Mouse (Mus musculus) CH12.LX (cell line): ENCODE results near the gene Vim. TPM values are rescaled to one million over a fixed set of nuclear protein-coding genes. Genes with fewer than 3 reads are reported as not detected.
"Not testable (repeated sequence)": the region's sequence is repeated elsewhere in the genome, so short reads cannot be mapped to it uniquely, and the experiment has no call there.

Experiments used
- DNase-seq: peaks from one replicate; pipeline ENCODE4 v3.0.0-alpha.2; 2013; ENCODE audit errors: extremely low read depth
- H3K27ac ChIP-seq: 2 replicates; pipeline ENCODE4 v1.5.1; 2012; ENCODE audit warnings: low read depth, mild to moderate bottlenecking, control low read depth, moderate library complexity; ENCODE audit not compliant: insufficient read depth
- H3K27me3 ChIP-seq: replicated peaks from 2 replicates; pipeline ENCODE3; 2012; ENCODE audit warnings: inconsistent platforms
- H3K36me3 ChIP-seq, 2 experiments: replicated peaks in 1 of 2; 2 replicates each; pipeline versions ENCODE3 to v1.6.1; 2012; ENCODE audit warnings: inconsistent platforms in 1 of 2, low read length in 1 of 2, mild to moderate bottlenecking in 1 of 2, mixed read lengths in 1 of 2, moderate library complexity in 1 of 2; ENCODE audit not compliant: control insufficient read depth in 1 of 2, insufficient read depth in 1 of 2
- H3K4me1 ChIP-seq, 2 experiments: 2 replicates each; pipeline ENCODE4 v1.6.1; 2012; ENCODE audit warnings: inconsistent platforms in 1 of 2, moderate library complexity in 1 of 2; ENCODE audit not compliant: insufficient read depth in 2 of 2, control insufficient read depth in 1 of 2
- H3K4me2 ChIP-seq: 2 replicates; pipeline ENCODE4 v1.6.1; 2012; ENCODE audit warnings: low read depth, mild to moderate bottlenecking, control low read depth; ENCODE audit not compliant: poor library complexity, insufficient read depth, severe bottlenecking
- H3K4me3 ChIP-seq, 3 experiments: fragments of 150-350 bp in 1 of 3; sonication (generic) in 1 of 3; replicated peaks in 1 of 3; 2 replicates each; pipeline versions ENCODE3 to v1.5.1; 2011 to 2012; ENCODE audit warnings: low read depth in 2 of 3, low read length in 2 of 3, mild to moderate bottlenecking in 2 of 3, moderate library complexity in 2 of 3, control low read depth in 1 of 3, improper control_type of control experiment in 1 of 3, inconsistent platforms in 1 of 3, mixed read lengths in 1 of 3; ENCODE audit not compliant: poor library complexity in 1 of 3
- H3K79me2 ChIP-seq: replicated peaks from 2 replicates; pipeline ENCODE4 v1.6.1; 2012; ENCODE audit warnings: mild to moderate bottlenecking, moderate library complexity; ENCODE audit not compliant: control insufficient read depth, poor library complexity, insufficient read depth, severe bottlenecking; ENCODE audit errors: extremely low read depth
- H3K9ac ChIP-seq: 2 replicates; pipeline ENCODE4 v1.6.1; 2012; ENCODE audit warnings: low read depth, mild to moderate bottlenecking, control low read depth, moderate library complexity; ENCODE audit not compliant: insufficient read depth
- H3K9me3 ChIP-seq: replicated peaks from 2 replicates; pipeline ENCODE3; 2012; ENCODE audit warnings: low read length, inconsistent platforms, mixed read lengths
- BHLHE40 ChIP-seq: IDR thresholded peaks from 2 replicates; pipeline ENCODE4 v1.6.1; 2011; ENCODE audit warnings: mild to moderate bottlenecking, low read depth, low read length, improper control_type of control experiment
- CHD1 ChIP-seq: IDR thresholded peaks from 2 replicates; pipeline ENCODE4 v1.6.1; 2012; ENCODE audit warnings: low read depth, low read length, improper control_type of control experiment, inconsistent platforms
- CHD2 ChIP-seq: IDR thresholded peaks from 2 replicates; pipeline ENCODE4 v1.6.1; 2011; ENCODE audit warnings: low read length, improper control_type of control experiment
- CTCF ChIP-seq, 2 experiments: IDR thresholded peaks in 1 of 2; conservative IDR thresholded peaks in 1 of 2; 2 replicates each; pipeline ENCODE4 v1.5.1; 2011 to 2012; ENCODE audit warnings: low read depth in 2 of 2, low read length in 2 of 2, improper control_type of control experiment in 1 of 2, inconsistent platforms in 1 of 2, mild to moderate bottlenecking in 1 of 2, moderate library complexity in 1 of 2
- ELF1 ChIP-seq: IDR thresholded peaks from 2 replicates; pipeline ENCODE4 v1.6.1; 2014; ENCODE audit warnings: low read depth, mild to moderate bottlenecking, inconsistent platforms, low read length, improper control_type of control experiment
- ETS1 ChIP-seq: conservative IDR thresholded peaks from 2 replicates; pipeline ENCODE4 v1.6.1; 2012; ENCODE audit warnings: low read depth, mild to moderate bottlenecking, inconsistent platforms, low read length, improper control_type of control experiment, moderate library complexity
- GABPA ChIP-seq: IDR thresholded peaks from 2 replicates; pipeline ENCODE4 v1.6.1; 2012; ENCODE audit warnings: low read depth, low read length, improper control_type of control experiment, inconsistent platforms; ENCODE audit not compliant: insufficient replicate concordance
- JUN ChIP-seq: IDR thresholded peaks from 2 replicates; pipeline ENCODE4 v1.6.1; 2011; ENCODE audit warnings: low read depth, mild to moderate bottlenecking, low read length, improper control_type of control experiment, moderate library complexity; ENCODE audit not compliant: insufficient read depth
- MAFK ChIP-seq: IDR thresholded peaks from 2 replicates; pipeline ENCODE4 v1.6.1; 2011; ENCODE audit warnings: low read length, improper control_type of control experiment; ENCODE audit not compliant: insufficient replicate concordance
- MAZ ChIP-seq: IDR thresholded peaks from 2 replicates; pipeline ENCODE4 v1.6.1; 2012; ENCODE audit warnings: low read depth, mild to moderate bottlenecking, inconsistent platforms, low read length, improper control_type of control experiment, moderate library complexity
- NELFE ChIP-seq: IDR thresholded peaks from 2 replicates; pipeline ENCODE4 v1.6.1; 2011; ENCODE audit warnings: low read depth, low read length, improper control_type of control experiment
- NRF1 ChIP-seq: IDR thresholded peaks from 2 replicates; pipeline ENCODE4 v1.6.1; 2014; ENCODE audit warnings: low read depth, mild to moderate bottlenecking, inconsistent platforms, low read length, improper control_type of control experiment, moderate library complexity
- PAX5 ChIP-seq: IDR thresholded peaks from 2 replicates; pipeline ENCODE4 v1.6.1; 2012; ENCODE audit warnings: low read length, inconsistent platforms, mixed read lengths
- RAD21 ChIP-seq: IDR thresholded peaks from 2 replicates; pipeline ENCODE4 v1.6.1; 2011; ENCODE audit warnings: low read depth, mild to moderate bottlenecking, low read length, improper control_type of control experiment, moderate library complexity
- RCOR1 ChIP-seq: conservative IDR thresholded peaks from 2 replicates; pipeline ENCODE4 v1.6.1; 2012; ENCODE audit warnings: low read depth, mild to moderate bottlenecking, inconsistent platforms, low read length, improper control_type of control experiment
- SIN3A ChIP-seq: IDR thresholded peaks from 2 replicates; pipeline ENCODE4 v1.6.1; 2012; ENCODE audit warnings: low read length, improper control_type of control experiment, inconsistent platforms
- SMC3 ChIP-seq: IDR thresholded peaks from 2 replicates; pipeline ENCODE4 v1.6.1; 2011; ENCODE audit warnings: low read depth, low read length, improper control_type of control experiment
- TCF12 ChIP-seq: IDR thresholded peaks from 2 replicates; pipeline ENCODE4 v1.6.1; 2014; ENCODE audit warnings: low read depth, mild to moderate bottlenecking, inconsistent platforms, low read length, improper control_type of control experiment
- ZC3H11A ChIP-seq: IDR thresholded peaks from 2 replicates; pipeline ENCODE4 v1.6.1; 2012; ENCODE audit warnings: low read depth, mild to moderate bottlenecking, inconsistent platforms, low read length, improper control_type of control experiment
- ZMIZ1 ChIP-seq: IDR thresholded peaks from 2 replicates; pipeline ENCODE4 v1.6.1; 2012; ENCODE audit warnings: low read depth, mild to moderate bottlenecking, inconsistent platforms, low read length, improper control_type of control experiment
- dilution Hi-C: fragments of 300-500 bp; cut with MboI; formaldehyde crosslinking; loops from 2 replicates; pipeline ENCODE4 v1.14.3; 2020; ENCODE audit warnings: low sequenced_read_pairs; ENCODE audit not compliant: extremely low pct_unique_long_range_greater_than_20kb, extremely low pct_ligation_motif_present
- in situ Hi-C: fragments of 300-500 bp; cut with MboI; formaldehyde crosslinking; loops from 3 replicates; pipeline ENCODE4 v1.14.3; 2019; ENCODE audit warnings: low sequenced_read_pairs, low pct_ligation_motif_present, low pct_unique_long_range_greater_than_20kb, mixed read lengths
- polyA plus RNA-seq: library from polyadenylated mRNA; unstranded; fragments of >175 nt; gene quantifications from 2 replicates; pipeline ENCODE4 v1.2.1, GENCODE M21; 2012; ENCODE audit warnings: low read depth; ENCODE audit not compliant: insufficient read length
- total RNA-seq, 2 experiments: library from RNA; depleted of rRNA; stranded (reverse); fragments of 300-350 nt in 1 of 2; fragments of >200 nt in 1 of 2; gene quantifications; 2 replicates each; pipeline ENCODE4 v1.2.3; 2012 to 2014

The Vim gene
- total and polyA plus RNA-seq, 3 experiments = 153 to 164 (median 157) TPM

- peaks cover 23 to 55% of the 10 kb centered on the region in 2 experiments for H3K36me3 ChIP-seq
- peaks cover 0 to 13% of the 10 kb centered on the region in 2 experiments; a peak in 2 of 4 replicates for H3K4me1 ChIP-seq
- H3K27ac ChIP-seq = no peak overlapping the region
- H3K4me2 ChIP-seq = no peak overlapping the region
- peak; percentile 40 for DNase-seq
- no peak overlapping the region for H3K4me3 ChIP-seq
- H3K27me3 ChIP-seq = no peaks in the 10 kb centered on the region
- dilution Hi-C loops (no loop called here), in situ Hi-C loops (loop anchor here (10.0 kb wide), 2 partner anchors 175 to 195 kb away; no protein-coding TSS in a partner anchor)
- H3K79me2 ChIP-seq = no peaks in the 10 kb centered on the region
- no peaks in the 10 kb centered on the region for H3K9me3 ChIP-seq
- TF ChIP-seq GABPA (no peak), ZC3H11A (no peak), ETS1 (no peak), BHLHE40 (no peak), CHD2 (no peak), CTCF (conservative IDR thresholded peaks at IDR 0.05 in 1 of 2, IDR thresholded peaks at IDR 0.05 in 1 of 2; ENCODE audit: low read depth in 2 of 2, low read length in 2 of 2) (peak; percentile 42 to 65; a peak in 3 of 4 replicates), SMC3 (peak; percentile 58), JUN (no peak), ZMIZ1 (no peak), RAD21 (peak; percentile 31), ELF1 (no peak), RCOR1 (no peak), SIN3A (no peak)
- H3K9ac ChIP-seq = no peak overlapping the region
These were observed 6.3 kb downstream of the Vim start for GRCm38 (mm10) chr2:13579991-13580390.

- dilution Hi-C loops (no loop called here), in situ Hi-C loops (no loop called here)
- H3K36me3 ChIP-seq = peaks cover 23 to 48% of the 10 kb centered on the region in 2 experiments
- no peaks in the 10 kb centered on the region for H3K9me3 ChIP-seq
- no peak overlapping the region for H3K9ac ChIP-seq
- no peaks in the 10 kb centered on the region; a peak in 1 of 4 replicates for H3K4me1 ChIP-seq
- no peaks in the 10 kb centered on the region for H3K79me2 ChIP-seq
- H3K4me2 ChIP-seq = no peak overlapping the region
- H3K27ac ChIP-seq = no peak overlapping the region
- H3K27me3 ChIP-seq = no peaks in the 10 kb centered on the region
- no peak overlapping the region for H3K4me3 ChIP-seq
- no peak for DNase-seq
- TF ChIP-seq CTCF (conservative IDR thresholded peaks at IDR 0.05 in 1 of 2, IDR thresholded peaks at IDR 0.05 in 1 of 2; ENCODE audit: low read depth in 2 of 2, low read length in 2 of 2) (no peak), CHD1 (no peak), MAZ (no peak), NELFE (no peak), TCF12 (no peak), PAX5 (no peak), NRF1 (no peak), MAFK (no peak)
These were observed 8.5 kb downstream of the Vim start for GRCm38 (mm10) chr2:13582184-13582583.

GRCm38 (mm10) chr2:13583746-13584145 is 10.0 kb downstream of the Vim start:
- dilution Hi-C loops, H3K9ac ChIP-seq, H3K4me2 ChIP-seq, DNase-seq, H3K4me1 ChIP-seq, H3K9me3 ChIP-seq, H3K27me3 ChIP-seq, H3K4me3 ChIP-seq, H3K79me2 ChIP-seq, in situ Hi-C loops, H3K27ac ChIP-seq: not testable (repeated sequence)
- H3K36me3 ChIP-seq = peaks cover 17 to 37% of the 10 kb centered on the region in 2 experiments
